Mouse (Mus musculus): Measurements from ENCODE around the gene Chaf1a. TPM values are rescaled to one million over a fixed set of nuclear protein-coding genes. Genes with fewer than 3 reads are reported as not detected.

Chaf1a gene
- 1.4 TPM for total RNA-seq (2023)

DNA sequence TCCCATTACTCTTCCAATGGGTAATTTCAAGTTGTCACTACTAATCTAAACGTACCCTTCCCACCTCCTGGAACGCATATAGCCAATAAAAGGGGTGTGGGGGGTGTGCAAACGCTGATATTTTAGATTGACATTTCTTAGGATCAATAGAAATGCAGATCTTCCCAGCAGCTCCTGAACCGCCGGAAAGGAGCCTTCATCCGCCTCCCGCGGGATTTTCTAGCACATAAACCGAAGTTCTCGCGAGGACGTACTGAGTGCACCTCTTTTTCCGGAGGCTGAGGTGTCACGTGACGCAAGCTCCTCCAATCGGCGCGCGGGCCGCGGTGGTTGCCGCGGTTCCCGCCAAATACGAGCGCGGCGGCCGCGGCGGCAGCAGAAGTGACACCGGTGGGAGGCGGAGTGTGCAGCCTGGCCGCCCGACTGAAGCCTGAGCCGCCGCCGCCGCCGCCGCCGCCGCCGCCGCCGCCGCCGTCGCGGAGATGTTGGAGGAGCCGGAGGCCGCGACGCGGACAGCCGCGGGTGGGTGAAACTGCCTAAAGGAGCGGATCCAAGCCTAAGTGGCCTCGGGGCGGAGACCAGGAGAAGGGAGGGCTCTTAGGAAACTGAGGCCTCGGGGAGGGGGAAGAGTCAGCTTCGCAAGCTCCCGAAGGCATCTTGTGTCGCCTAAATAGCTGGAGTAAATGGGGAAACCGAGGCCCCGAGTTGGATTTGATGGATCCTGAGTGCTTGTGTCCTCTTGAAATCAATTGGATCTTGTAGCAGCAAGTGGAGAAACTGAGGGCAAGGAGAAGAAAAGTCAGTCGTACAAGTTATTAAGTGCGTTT is at the start of gene Chaf1a:
Gene Chaf1a (plus strand): TSS at position 410 of the 827 bp plus-strand sequence.

DNA sequence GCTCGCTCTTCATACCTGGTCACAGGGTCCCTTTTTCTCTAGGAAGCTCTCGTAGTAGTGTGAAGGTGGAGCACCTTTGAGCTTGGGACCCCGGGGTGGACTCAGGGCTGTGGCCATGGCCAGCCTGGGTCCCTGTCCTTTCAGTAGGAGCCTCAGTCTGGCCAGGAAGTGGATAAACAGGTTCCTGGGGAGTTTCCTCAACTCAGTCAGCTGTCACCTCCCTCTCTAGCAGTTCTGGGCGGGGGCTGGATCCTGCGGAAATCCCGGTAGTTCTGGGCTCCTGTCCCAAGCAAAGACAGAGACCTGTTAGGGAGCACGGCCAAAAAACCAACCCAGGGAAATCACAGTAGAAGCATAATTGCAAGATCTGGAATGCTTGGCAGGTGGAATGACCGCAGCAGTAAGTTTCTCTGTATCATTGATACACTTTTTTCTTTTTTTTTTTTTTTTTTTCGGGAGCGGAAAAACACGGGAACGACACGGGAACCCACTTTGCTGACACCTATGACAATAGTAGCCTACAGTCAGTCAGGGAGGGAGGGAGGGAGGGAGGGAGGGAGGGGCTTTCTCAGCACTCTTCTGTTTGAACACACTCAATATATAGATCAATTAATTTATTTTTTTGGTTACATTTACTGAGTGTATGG is 34.7 kb upstream of the Chaf1a start, which contains the start of the genes Stap2 and Mpnd:
Gene Stap2 (minus strand): TSS at position 170 of the 647 bp plus-strand sequence.
Gene Mpnd (plus strand): TSS at position 297 of the 647 bp plus-strand sequence.

GRCm38 (mm10) chr17:56036176-56036900 is 3.9 kb upstream of the Chaf1a start, which contains the start of gene Sh3gl1:
TSS of gene Sh3gl1 (minus strand) at chr17:56036635.

DNA sequence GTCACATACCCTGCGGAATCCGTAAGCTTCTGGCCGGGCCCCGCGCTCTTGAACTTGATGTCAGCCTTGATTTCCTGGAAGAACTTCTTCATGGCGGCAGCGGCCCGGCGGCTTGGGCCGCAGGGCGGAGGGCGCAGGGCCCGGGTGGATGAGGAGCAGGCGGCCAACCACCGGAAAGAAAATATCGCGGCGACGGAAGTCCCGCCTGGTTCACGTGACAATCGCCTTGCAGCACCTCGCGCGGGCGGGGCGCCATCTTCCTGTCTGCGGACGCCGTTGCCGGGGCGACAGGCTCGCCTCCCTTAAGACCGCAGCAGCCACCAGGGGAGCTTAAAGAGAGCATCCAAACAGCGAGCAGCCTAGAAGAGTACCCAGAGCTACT is 34.6 kb downstream of the Chaf1a start, which contains the start of gene Ubxn6:
Gene Ubxn6 (minus strand): TSS at position 202 of the 382 bp plus-strand sequence.

DNA sequence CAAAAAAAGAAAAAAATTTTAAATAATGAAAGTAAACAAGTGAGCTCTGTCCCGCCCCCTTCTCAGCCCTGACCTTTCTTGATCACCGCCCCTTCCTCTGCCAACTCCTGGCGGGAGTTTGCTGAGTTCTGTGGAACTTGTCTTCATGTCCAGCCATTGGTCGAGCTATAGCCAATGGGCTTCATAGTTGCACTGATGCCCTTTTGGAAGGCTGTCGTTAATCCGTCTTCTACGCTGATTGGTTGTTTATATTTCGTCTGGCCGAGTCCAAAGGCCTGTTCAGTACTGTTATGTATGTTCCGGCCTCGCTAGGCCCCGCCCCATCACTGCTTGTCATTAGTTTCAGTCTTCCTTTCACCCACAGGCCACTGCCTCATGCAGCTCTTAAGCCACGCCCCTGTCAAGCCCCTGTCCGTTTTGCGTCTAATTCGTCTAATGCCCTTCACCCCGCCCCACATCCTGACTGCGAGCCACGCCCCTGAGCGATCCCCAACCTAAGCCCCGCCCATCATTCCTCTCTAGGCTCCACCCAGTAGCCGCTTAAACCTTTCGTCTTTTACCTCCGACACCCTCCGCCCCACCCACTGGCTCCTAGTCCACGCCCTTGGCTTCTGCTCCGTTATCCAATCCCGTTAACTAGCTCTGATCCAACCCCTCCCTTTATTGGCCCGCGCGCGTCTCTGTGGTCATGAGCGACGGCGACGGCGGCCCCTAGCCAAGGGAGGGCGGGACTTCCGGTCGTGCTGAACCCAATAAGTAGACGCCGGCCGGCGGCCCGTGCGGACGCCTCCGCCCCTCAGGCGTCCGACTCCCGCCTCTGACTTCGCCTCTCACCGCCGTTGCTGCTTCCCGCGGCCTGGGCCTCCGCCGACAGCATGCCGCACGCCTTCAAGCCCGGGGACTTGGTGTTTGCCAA is 38.9 kb downstream of the Chaf1a start, which contains the start of gene Hdgfl2:
Gene Hdgfl2 (plus strand): TSS at position 755 of the 916 bp plus-strand sequence.

DNA sequence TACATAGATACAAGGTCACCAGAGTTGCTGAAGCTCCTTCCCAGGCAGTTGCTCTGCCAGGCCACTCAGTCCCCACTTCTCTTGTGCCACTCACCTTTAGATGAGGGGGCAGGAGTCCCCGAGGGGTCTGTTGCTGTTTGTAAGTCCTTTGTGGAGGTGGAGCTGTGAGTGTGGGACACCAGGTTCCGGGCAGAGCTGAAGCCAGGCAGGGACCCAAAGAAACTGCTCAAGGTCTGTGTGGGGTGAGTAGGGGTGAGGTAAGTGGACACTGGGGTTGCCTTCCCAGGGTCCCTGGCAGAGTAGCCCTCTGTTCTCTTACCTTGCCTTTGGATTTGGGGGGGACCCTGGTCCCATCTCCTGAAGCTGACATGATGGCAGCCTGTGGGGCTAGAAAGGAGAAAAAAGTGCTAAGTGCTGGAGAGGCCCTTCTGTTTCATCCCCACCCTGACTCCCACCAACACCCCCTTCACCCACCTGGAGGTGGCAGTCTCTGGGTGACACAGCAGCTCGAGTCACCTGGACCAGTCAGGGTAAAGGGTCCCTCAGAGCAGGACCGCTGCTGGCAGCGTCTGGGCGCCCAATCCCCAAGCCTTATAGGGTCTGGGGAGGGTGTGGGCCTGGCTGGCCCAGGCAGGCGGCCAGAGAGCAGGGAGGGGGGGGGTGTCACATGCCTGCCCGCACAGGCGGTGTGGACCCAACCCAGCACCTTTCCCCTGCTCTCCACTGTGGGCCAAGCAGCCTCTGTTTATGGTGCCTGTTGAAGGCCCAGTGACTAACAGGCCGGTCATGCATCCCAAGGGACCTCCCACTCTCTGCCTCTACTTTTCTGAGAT is 69.2 kb downstream of the Chaf1a start, which contains the start of gene Plin4:
Gene Plin4 (minus strand): TSS at position 585 of the 833 bp plus-strand sequence.

DNA sequence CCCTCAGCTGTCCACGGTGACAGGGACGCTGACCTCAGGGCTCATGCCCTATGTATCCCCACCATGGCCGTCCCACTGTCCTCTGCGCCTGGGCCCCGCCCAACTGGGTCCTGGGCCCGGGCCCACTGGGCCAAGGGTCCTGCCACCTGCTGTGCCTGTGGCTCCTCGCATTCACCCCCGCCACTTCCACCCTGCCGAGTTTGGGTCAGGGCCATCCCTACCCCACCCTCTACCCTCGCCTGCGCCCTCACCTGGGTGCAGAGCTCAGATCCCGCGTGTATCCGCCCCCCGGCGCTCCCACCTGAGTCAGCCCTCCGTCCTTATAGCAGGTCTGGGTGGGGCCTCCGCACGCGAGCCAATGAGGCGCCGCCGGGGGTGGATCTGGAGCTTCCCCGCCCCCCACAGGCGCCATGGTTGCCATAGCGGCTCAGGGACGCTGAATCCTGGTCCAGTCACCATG is 77.0 kb downstream of the Chaf1a start, which contains the start of gene Plin5:
Gene Plin5 (minus strand): TSS at position 346 of the 460 bp plus-strand sequence.

DNA sequence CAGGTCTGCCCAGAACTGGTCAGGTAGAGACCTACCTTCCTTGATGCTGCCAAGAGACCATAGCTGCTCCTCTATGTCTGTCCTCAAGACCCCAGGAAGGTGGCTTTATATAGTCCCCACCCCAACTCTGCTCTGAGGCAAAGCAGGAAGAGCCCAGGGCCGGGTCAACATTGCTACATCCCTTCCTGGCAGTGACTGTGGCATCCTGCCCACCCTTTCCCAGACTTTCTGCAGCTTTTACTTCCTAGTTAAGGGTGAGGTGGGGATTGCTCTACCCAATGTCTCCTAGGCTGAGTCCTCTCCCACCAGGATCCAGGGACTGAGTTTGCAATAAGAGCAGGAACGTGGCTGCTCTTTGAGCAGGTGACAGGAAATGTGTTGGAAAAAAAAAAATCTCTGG is 81.6 kb downstream of the Chaf1a start, which contains the start of gene Lrg1:
Gene Lrg1 (minus strand): TSS at position 176 of the 400 bp plus-strand sequence.

Other genes starting within 250 kb of the Chaf1a start
- 17.5 TPM for gene Zfp119a, start 161.5 kb upstream of the Chaf1a start, total RNA-seq (2023)
- gene Zfp959, start 148.3 kb upstream of the Chaf1a start, total RNA-seq (2023): 30.9 TPM
- gene Zfp119b, start 90.9 kb upstream of the Chaf1a start, total RNA-seq (2023): 6.4 TPM
- 0.77 TPM for gene Ebi3, start 87.8 kb upstream of the Chaf1a start, total RNA-seq (2023)
- 40.8 TPM for gene Yju2, start 81.3 kb upstream of the Chaf1a start, total RNA-seq (2023)
- gene Shd, start 70.0 kb upstream of the Chaf1a start, total RNA-seq (2023): 3.2 TPM
- not detected for gene Fsd1, start 53.9 kb upstream of the Chaf1a start, total RNA-seq (2023)
- 0.67 TPM for gene Stap2, start 34.9 kb upstream of the Chaf1a start, total RNA-seq (2023)
- gene Mpnd, start 34.7 kb upstream of the Chaf1a start, total RNA-seq (2023): 63.8 TPM
- gene Sh3gl1, start 3.8 kb upstream of the Chaf1a start, total RNA-seq (2023): 125 TPM
- gene Ubxn6, start 34.6 kb downstream of the Chaf1a start, total RNA-seq (2023): 63.8 TPM
- gene Hdgfl2, start 39.2 kb downstream of the Chaf1a start, total RNA-seq (2023): 109 TPM
- gene Plin4, start 69.4 kb downstream of the Chaf1a start, total RNA-seq (2023): not detected
- gene Plin5, start 77.2 kb downstream of the Chaf1a start, total RNA-seq (2023): not detected
- 0.37 TPM for gene Lrg1, start 81.6 kb downstream of the Chaf1a start, total RNA-seq (2023)
- 0.15 TPM for gene Sema6b, start 99.9 kb downstream of the Chaf1a start, total RNA-seq (2023)
- gene Tnfaip8l1, start 122.0 kb downstream of the Chaf1a start, total RNA-seq (2023): 13.9 TPM
- 52.7 TPM for gene Mydgf, start 143.5 kb downstream of the Chaf1a start, total RNA-seq (2023)
- gene Dpp9, start 178.5 kb downstream of the Chaf1a start, total RNA-seq (2023): 54.6 TPM
- gene Fem1a, start 216.4 kb downstream of the Chaf1a start, total RNA-seq (2023): 20.9 TPM
- 11.1 TPM for gene Ticam1, start 236.3 kb downstream of the Chaf1a start, total RNA-seq (2023)

All from CD8-positive naive resting alpha-beta T cell, adult 57 days (primary cell).